Mouse (Mus musculus) heart, postnatal 0 days (tissue): ENCODE measurements around the gene Men1.

ENCODE experiments used
- CTCF ChIP-seq: IDR thresholded peaks from 2 replicates; pipeline ENCODE4 v1.5.1; 2016; ENCODE audit warnings: antibody characterized with exemption, control low read depth, low read depth
- EP300 ChIP-seq: IDR thresholded peaks from 2 replicates; pipeline ENCODE4 v1.6.1; 2016; ENCODE audit warnings: antibody characterized with exemption, low read depth

- TF ChIP-seq EP300: no peak
- no peak for TF ChIP-seq CTCF
Measured at GRCm38 (mm10) chr19:6292262-6292661, 42.5 kb upstream of the Men1 start.
